Mouse (Mus musculus) mesoderm, embryonic 11.5 days (tissue): ENCODE results near the gene Hes5.

ENCODE experiments used
- DNase-seq: peaks from one replicate; pipeline ENCODE4 v3.0.0-alpha.2; 2012; ENCODE audit warnings: low read depth, low spot score

Gene Hes5

GRCm38 (mm10) chr4:154960690-154961225 is at the start of gene Hes5:
TSS of gene Hes5 (plus strand) at chr4:154960923.
- peak; percentile 88 for DNase-seq

GRCm38 (mm10) chr4:154911644-154912043 is 49.1 kb upstream of the Hes5 start:
- no peak for DNase-seq

DNA sequence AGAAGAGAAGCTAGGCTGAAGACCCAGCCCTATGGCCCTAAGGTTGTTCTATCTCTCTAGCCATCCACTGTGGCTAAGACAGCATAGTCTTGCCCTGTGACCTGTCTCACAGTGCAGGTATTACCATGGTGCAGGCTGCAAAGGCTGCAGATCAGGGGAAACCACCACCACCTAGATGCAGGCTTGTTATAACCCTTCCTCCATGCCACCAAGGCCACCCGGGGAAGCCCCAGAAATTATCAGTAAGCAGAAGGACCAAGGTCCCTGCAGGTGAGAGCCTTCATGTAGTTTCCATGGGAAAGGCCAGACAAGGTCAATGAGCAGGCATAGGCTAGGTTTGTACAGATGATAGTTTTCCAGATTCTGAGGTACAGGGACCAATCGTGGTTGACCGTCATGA is 46.9 kb upstream of the Hes5 start:
- DNase-seq = no peak

GRCm38 (mm10) chr4:154914252-154914651 is 46.5 kb upstream of the Hes5 start:
- DNase-seq = no peak

GRCm38 (mm10) chr4:154914707-154915106 is 46.0 kb upstream of the Hes5 start:
- DNase-seq = no peak

DNA sequence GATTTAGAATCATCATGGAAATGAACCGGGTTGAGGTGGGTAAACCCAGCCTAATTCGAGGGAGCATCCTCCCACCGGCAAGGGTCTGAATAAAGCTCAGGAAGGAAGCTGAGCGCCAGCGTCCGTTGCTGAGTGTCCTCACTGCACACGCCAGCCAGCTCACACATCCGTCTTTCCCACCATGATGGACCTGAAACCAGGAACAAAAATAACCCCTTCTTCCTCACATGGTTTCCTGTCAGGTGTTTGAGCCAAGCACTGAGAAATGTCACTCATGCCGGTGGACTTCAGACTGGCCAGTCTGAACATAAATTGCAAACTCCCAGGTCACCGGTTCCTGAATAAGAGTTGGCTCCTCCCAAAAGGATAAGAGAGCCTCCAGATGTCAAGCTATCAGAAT is 45.4 kb upstream of the Hes5 start:
- no peak for DNase-seq

DNA sequence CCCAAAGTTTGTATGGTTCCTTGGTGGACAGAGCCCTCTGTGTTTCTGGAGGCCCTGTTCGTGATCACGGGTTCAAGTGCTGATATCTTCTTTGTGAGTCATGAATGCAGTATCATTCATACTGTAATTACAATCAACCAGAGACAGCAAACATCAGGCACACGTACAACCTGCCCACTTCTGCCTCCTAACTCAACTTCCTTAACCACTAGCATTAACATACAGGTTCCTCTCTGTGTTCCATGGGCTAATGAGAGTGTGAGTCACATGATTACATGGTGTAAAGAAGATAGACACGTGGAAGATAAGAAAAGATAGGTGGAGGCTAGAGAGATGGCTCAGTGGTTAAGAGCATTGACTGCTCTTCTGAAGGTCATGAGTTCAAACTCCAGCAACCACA is 44.1 kb upstream of the Hes5 start:
- no peak for DNase-seq

GRCm38 (mm10) chr4:154922291-154922690 is 38.4 kb upstream of the Hes5 start:
- DNase-seq = no peak

GRCm38 (mm10) chr4:154922931-154923330 is 37.8 kb upstream of the Hes5 start:
- no peak for DNase-seq

DNA sequence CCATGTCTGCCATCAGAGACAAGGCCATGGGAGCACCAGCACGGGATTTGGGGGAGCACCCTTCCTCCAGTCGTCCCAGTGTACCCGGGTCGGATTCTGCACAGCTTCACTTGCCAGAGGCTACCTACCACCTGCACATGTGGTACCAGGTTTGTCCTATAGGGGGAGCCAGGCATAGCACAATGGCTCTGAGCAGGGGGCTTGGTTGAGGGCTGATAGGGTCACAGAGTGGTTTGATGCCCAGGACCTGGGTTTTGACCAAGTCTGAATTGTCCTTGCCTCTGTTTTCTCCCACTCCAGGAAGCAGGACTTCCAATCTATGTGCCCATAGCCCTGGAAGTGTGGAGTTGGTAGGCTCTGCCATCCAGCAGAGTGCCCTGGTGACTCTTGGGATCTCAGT is 35.3 kb upstream of the Hes5 start:
- DNase-seq = no peak

DNA sequence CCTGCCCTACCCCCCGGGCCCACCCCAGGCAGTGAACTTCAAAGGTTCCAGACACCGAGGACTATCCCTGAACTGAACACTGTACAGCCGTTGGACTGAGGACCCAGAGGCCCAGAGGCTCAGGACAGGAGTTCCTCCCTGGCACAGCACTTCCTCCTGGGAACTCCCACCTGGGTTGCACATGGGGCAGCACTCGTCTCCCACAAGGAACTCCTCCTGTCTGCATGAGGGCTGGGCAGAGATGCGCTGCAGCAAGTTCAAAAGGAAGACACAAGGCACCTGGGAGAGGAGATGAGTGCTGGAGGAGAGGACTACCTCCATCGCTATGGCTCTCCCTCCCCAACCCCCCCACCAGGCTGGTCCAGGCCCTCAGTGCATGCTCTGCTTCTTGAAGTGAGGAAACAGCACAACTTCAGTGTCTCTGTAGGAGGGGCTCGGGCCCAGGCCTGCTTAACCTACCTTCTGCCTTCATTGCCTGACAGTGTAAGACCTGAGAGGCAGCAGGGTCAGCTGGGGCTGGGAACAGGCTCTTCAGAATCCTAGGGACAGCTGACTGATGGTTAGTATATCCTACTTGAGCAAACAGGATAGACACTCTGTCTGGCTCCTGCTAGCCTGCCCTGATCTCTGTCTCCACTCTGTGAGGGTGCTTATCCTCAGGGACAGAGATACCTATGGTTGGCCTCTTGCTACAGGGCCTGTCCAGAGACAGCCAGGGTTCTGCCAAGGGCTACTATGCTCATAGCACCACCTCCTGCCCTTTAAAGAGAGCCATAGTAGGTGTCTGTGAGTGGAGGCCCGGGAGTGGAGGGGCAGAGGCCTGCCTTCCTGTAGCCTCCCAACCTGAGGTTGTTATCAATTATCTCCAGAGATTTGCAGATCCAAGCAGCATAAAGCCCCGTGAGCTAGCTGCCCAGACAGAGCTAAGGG is 33.5 kb upstream of the Hes5 start:
- no peak for DNase-seq

GRCm38 (mm10) chr4:154927899-154928337 is 32.8 kb upstream of the Hes5 start:
- no peak for DNase-seq

GRCm38 (mm10) chr4:154928395-154929087 is 32.2 kb upstream of the Hes5 start, which contains the start of gene Tnfrsf14:
TSS of gene Tnfrsf14 (minus strand) at chr4:154928563.
- DNase-seq = no peak

GRCm38 (mm10) chr4:154929088-154929660 is 31.5 kb upstream of the Hes5 start:
- no peak for DNase-seq

GRCm38 (mm10) chr4:154933306-154933907 is 27.3 kb upstream of the Hes5 start:
- no peak for DNase-seq

GRCm38 (mm10) chr4:154934800-154935199 is 25.9 kb upstream of the Hes5 start:
- DNase-seq = no peak

DNA sequence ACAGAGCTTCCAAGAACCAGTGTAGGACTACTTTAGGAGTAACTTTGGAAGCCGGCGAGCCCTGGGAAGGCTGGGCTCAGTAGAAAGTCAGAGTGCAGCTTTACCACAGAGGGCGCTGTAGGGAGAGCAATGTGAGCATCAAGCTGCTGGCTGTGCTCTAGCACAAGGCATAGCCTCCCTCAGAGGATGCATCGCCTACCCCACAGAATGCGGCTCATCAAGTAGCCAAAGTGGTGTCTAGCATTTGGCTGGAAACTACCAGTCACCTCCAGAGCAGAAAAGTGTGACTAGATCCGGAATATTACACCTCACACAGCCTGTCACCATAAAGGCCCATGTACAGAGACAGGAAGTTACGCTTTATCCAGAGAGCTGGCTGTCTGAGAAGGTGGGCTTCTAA is 24.9 kb upstream of the Hes5 start:
- DNase-seq = no peak

- DNase-seq = no peak
Observed at GRCm38 (mm10) chr4:154936542-154937255, 24.0 kb upstream of the Hes5 start.

DNA sequence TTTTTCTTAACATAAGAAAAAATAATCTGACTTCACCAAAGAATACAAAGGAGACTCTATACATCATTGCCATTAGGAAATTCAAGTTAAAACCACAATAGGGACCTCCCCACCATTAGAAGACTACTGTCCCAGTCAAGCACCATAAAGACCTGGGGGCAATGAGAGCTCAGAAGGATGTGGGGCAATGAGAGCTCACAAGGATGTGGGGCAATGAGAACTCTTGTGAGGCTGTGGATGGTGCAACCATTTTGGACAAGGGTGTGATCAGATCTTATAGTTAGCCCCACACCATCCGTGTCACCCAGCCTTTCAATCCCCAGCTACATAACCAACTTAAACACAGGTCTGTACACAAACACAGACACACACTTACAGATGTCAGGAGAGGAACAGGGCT is 23.0 kb upstream of the Hes5 start:
- DNase-seq = no peak

DNA sequence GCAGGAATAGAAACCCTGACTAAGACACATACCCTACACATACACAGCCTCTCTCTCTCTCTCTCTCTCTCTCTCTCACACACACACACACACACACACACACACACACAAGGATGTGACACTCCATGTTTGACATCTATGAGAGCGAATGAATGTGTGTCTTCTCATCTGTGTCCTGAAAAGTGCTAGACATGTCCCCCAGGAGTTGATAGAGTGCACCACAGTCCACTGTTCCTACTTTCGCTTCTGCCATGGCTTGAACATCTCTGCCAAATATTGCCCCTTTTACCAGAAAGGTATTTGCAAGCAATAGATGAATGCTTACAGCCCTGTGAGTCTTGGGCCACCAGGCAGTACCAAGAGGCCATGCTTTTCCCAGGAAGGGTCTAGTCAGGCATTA is 20.6 kb upstream of the Hes5 start:
- no peak for DNase-seq

DNA sequence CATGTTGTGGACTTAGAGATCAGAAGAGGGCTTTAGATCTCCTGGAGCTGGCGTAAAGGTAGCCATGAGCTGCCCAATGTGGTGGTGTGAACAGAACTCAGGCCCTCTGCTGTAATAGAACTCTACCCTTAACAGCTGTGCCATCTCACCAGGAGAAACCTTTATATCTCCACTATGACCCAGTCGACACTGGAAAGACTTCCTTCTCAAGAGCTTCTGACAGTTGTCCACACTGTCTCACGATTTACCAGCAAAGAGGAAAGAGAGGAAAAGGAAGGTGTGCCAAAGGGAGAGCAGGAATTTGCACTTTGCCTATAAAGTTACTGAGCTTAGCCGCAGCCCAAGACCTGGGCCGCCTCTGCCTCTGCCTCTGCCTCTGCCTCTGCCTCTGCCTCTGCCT is 18.9 kb upstream of the Hes5 start:
- no peak for DNase-seq
